Comparison of ENCODE assay signal across 9 mouse cellular contexts in genomic region chr3:85970742-85971598, GRCm38 (mm10). TPM values are rescaled to one million over a fixed set of nuclear protein-coding genes. Genes with fewer than 3 reads are reported as not detected.
DNase-seq lines count a peak whose midpoint lies in the region; ATAC-seq and TF ChIP-seq lines count a peak whose summit lies in the region.
"Had no signal": no experiment of that assay in that cellular context is flagged by ENCODE, and none has a peak within 500 bp of the region (broad histone marks: within the 10 kb centered on the region; RNA-seq: fewer than 3 reads in every experiment).

TSS of gene Sh3d19 (plus strand) at chr3:85971109.

- H3K4me1 ChIP-seq in hindbrain, embryonic 14.5 days (replicated peaks; ENCODE audit: control insufficient read depth, insufficient read depth, low read length), result peaks cover 6% of the 10 kb centered on the region; the same call in 1 of the 2 replicates

- no peaks in the 10 kb centered on the region for H3K27me3 ChIP-seq in hindbrain, embryonic 14.5 days (ENCODE audit: control insufficient read depth, insufficient read depth, low read length)

- no peaks in the 10 kb centered on the region for H3K36me3 ChIP-seq in hindbrain, embryonic 14.5 days (replicated peaks; ENCODE audit: control insufficient read depth, insufficient read depth)

- intact Hi-C loops in gastrocnemius, adult 2 months (cut with DNase I), result no loop called here

- WGBS in hindbrain, embryonic 14.5 days, result under 1% methylated on average over 61 of the region's 73 CpGs

- peak within 1 kb of the TSS; percentile 93 for H3K4me3 ChIP-seq in gastrocnemius, adult 2 months
- peak within 1 kb of the TSS; percentile 78 for H3K4me3 ChIP-seq in hindbrain, embryonic 14.5 days (replicated peaks; ENCODE audit: low read length)

- DNase-seq in adrenal gland, adult 2 months, result peak; percentile 93
- DNase-seq in gastrocnemius, adult 2 months, result peak; percentile 89
- peak; percentile 60 for DNase-seq in hindbrain, embryonic 14.5 days (ENCODE audit: low spot score)
- DNase-seq in left cerebral cortex, adult 11 months (ENCODE audit: low spot score), result peak; percentile 22
- DNase-seq in lung, postnatal 14 days, result peak; percentile 87
- DNase-seq in right cerebral cortex, adult 18-20 months, result peak; percentile 62

- TF ChIP-seq CTCF in gastrocnemius, adult 2 months (IDR thresholded peaks at IDR 0.05), result no peak

- peak; percentile 69 for ATAC-seq in common myeloid progenitor, adult 5-6 weeks (replicated peaks; ENCODE audit: low read depth, poor library complexity, severe bottlenecking)
- peak; percentile 90 for ATAC-seq in hindbrain, embryonic 14.5 days (ENCODE audit: low FRiP score)
- no peak for ATAC-seq in activated CD4-positive, CD25-positive, alpha-beta regulatory T cell, adult 4 months

- peak within 1 kb of the TSS; percentile 74 for H3K4me2 ChIP-seq in hindbrain, embryonic 14.5 days (replicated peaks)

- H3K9ac ChIP-seq in hindbrain, embryonic 14.5 days, result peak within 1 kb of the TSS; percentile 80

- peak within 1 kb of the TSS; percentile 76 for H3K27ac ChIP-seq in gastrocnemius, adult 2 months
- peak within 1 kb of the TSS; percentile 63 for H3K27ac ChIP-seq in hindbrain, embryonic 14.5 days
- H3K27ac ChIP-seq: macrophage had no signal

- no peaks in the 10 kb centered on the region for H3K9me3 ChIP-seq in hindbrain, embryonic 14.5 days (ENCODE audit: control insufficient read depth, low read length)

RNA-seq across cellular contexts. Expression of gene Sh3d19, which starts in this region (rescaled TPM):
- 10 to 100 TPM; 14.5 to 26.8 TPM for total RNA-seq in adrenal gland, adult 2 months (2021)
- 19.1 and 20.4 TPM in 2 replicates for polyA plus RNA-seq in adrenal gland, adult 2 months (2012; rRNA removed)
- total RNA-seq in common myeloid progenitor, adult 5-6 weeks (2017), result 3.6 and 3.9 TPM in 2 replicates
- 10 to 100 TPM; 12.5 to 13.2 TPM for total RNA-seq in gastrocnemius, adult 2 months (2021)
- polyA plus RNA-seq in hindbrain, embryonic 14.5 days (2014; fragmentation: Nextera tagmentation; extraction: Ambion mirVana), result 18.1 and 20.4 TPM in 2 replicates
- 1 to 10 TPM; 1.5 to 2.8 TPM for polyA plus RNA-seq in activated CD4-positive, CD25-positive, alpha-beta regulatory T cell, adult 4 months (2017; shearing (Covaris generic))

Comparison
In these comparisons a context has a peak if more than half of its experiments do, and no peak if none do; other contexts are left out.
1. DNase-seq: peak in every context shown above with its lines; median percentile 93 in adrenal gland, adult 2 months; 89 in gastrocnemius, adult 2 months; 87 in lung, postnatal 14 days; 62 in right cerebral cortex, adult 18-20 months; 60 in hindbrain, embryonic 14.5 days; 22 in left cerebral cortex, adult 11 months.